Mouse (Mus musculus): Measurements from ENCODE around the gene Cpsf6. TPM values are rescaled to one million over a fixed set of nuclear protein-coding genes. Genes with fewer than 3 reads are reported as not detected.

Gene Cpsf6
- polyA plus RNA-seq, 1 experiment from 2014 or later = 97.9 TPM

GRCm38 (mm10) chr10:117316391-117316790 is 63.4 kb downstream of the Cpsf6 start:
- WGBS (ENCODE audit: insufficient replicate concordance) = 84% methylated on average over 11 of the region's 11 CpGs
- no peak overlapping the region for H3K27ac ChIP-seq (ENCODE audit: low read depth, low read length)
- H3K4me3 ChIP-seq (ENCODE audit: low read depth, low read length) = no peak overlapping the region
- no peak; the same call in 1 of the 2 replicates for ATAC-seq (replicated peaks; ENCODE audit: insufficient number of reproducible peaks, low FRiP score, low TSS enrichment)
- H3K36me3 ChIP-seq (ENCODE audit: control insufficient read depth, insufficient read depth, low read length) = no peaks in the 10 kb centered on the region
- H3K9me3 ChIP-seq (replicated peaks; ENCODE audit: control insufficient read depth, low read length) = no peaks in the 10 kb centered on the region
- no peaks in the 10 kb centered on the region for H3K4me1 ChIP-seq (ENCODE audit: control insufficient read depth, insufficient read depth, low read length)
- 0 out of 2 replicates have a peak, but pooled peaks cover 3% of the 10 kb centered on the region for H3K27me3 ChIP-seq (ENCODE audit: control insufficient read depth, insufficient read depth, low read length)
- no peak overlapping the region for H3K9ac ChIP-seq (ENCODE audit: low read depth, low read length)
- H3K4me2 ChIP-seq = no peak overlapping the region

GRCm38 (mm10) chr10:117313133-117313532 is 66.7 kb downstream of the Cpsf6 start:
- no peak for ATAC-seq (replicated peaks; ENCODE audit: insufficient number of reproducible peaks, low FRiP score, low TSS enrichment)
- H3K36me3 ChIP-seq (ENCODE audit: control insufficient read depth, insufficient read depth, low read length) = no peaks in the 10 kb centered on the region
- H3K4me2 ChIP-seq = no peak overlapping the region
- H3K9me3 ChIP-seq (replicated peaks; ENCODE audit: control insufficient read depth, low read length) = no peaks in the 10 kb centered on the region
- no peak overlapping the region for H3K4me3 ChIP-seq (ENCODE audit: low read depth, low read length)
- H3K4me1 ChIP-seq (ENCODE audit: control insufficient read depth, insufficient read depth, low read length) = no peaks in the 10 kb centered on the region
- H3K27me3 ChIP-seq (ENCODE audit: control insufficient read depth, insufficient read depth, low read length) = 0 out of 2 replicates have a peak, but pooled peaks cover 3% of the 10 kb centered on the region
- 83% methylated on average over 2 of the region's 2 CpGs for WGBS (ENCODE audit: insufficient replicate concordance)
- no peak overlapping the region for H3K27ac ChIP-seq (ENCODE audit: low read depth, low read length)
- no peak overlapping the region for H3K9ac ChIP-seq (ENCODE audit: low read depth, low read length)

- Histone ChIP-seq H3K27ac (ENCODE audit: low read depth, low read length) (no peak overlapping the region), H3K4me3 (ENCODE audit: low read depth, low read length) (no peak overlapping the region), H3K9me3 (replicated peaks; ENCODE audit: control insufficient read depth, low read length) (no peaks in the 10 kb centered on the region), H3K27me3 (ENCODE audit: control insufficient read depth, insufficient read depth, low read length) (0 out of 2 replicates have a peak, but pooled peaks cover 3% of the 10 kb centered on the region), H3K9ac (ENCODE audit: low read depth, low read length) (no peak overlapping the region), H3K4me2 (no peak overlapping the region), H3K36me3 (ENCODE audit: control insufficient read depth, insufficient read depth, low read length) (no peaks in the 10 kb centered on the region), H3K4me1 (ENCODE audit: control insufficient read depth, insufficient read depth, low read length) (no peaks in the 10 kb centered on the region)
- ATAC-seq (replicated peaks; ENCODE audit: insufficient number of reproducible peaks, low FRiP score, low TSS enrichment) = no peak
- 72% methylated on average over 8 of the region's 8 CpGs for WGBS (ENCODE audit: insufficient replicate concordance)
Observed at GRCm38 (mm10) chr10:117312168-117312567, 67.6 kb downstream of the Cpsf6 start.

- Histone ChIP-seq H3K4me3 (ENCODE audit: low read depth, low read length) (no peak overlapping the region), H3K27ac (ENCODE audit: low read depth, low read length) (no peak overlapping the region), H3K36me3 (ENCODE audit: control insufficient read depth, insufficient read depth, low read length) (no peaks in the 10 kb centered on the region), H3K27me3 (ENCODE audit: control insufficient read depth, insufficient read depth, low read length) (no peaks in the 10 kb centered on the region), H3K9ac (ENCODE audit: low read depth, low read length) (no peak overlapping the region), H3K4me2 (no peak overlapping the region), H3K9me3 (replicated peaks; ENCODE audit: control insufficient read depth, low read length) (no peaks in the 10 kb centered on the region), H3K4me1 (ENCODE audit: control insufficient read depth, insufficient read depth, low read length) (no peaks in the 10 kb centered on the region)
- no peak for ATAC-seq (replicated peaks; ENCODE audit: insufficient number of reproducible peaks, low FRiP score, low TSS enrichment)
- 80% methylated on average over 5 of the region's 5 CpGs for WGBS (ENCODE audit: insufficient replicate concordance)
Observed at GRCm38 (mm10) chr10:117304371-117304770, 75.4 kb downstream of the Cpsf6 start.

- Histone ChIP-seq H3K27me3 (ENCODE audit: control insufficient read depth, insufficient read depth, low read length) (no peaks in the 10 kb centered on the region; the same call in 1 of the 2 replicates), H3K9me3 (replicated peaks; ENCODE audit: control insufficient read depth, low read length) (no peaks in the 10 kb centered on the region), H3K4me1 (ENCODE audit: control insufficient read depth, insufficient read depth, low read length) (no peaks in the 10 kb centered on the region), H3K9ac (ENCODE audit: low read depth, low read length) (no peak overlapping the region), H3K36me3 (ENCODE audit: control insufficient read depth, insufficient read depth, low read length) (no peaks in the 10 kb centered on the region), H3K27ac (ENCODE audit: low read depth, low read length) (no peak overlapping the region), H3K4me3 (ENCODE audit: low read depth, low read length) (no peak overlapping the region), H3K4me2 (no peak overlapping the region)
- 85% methylated on average over 1 of the region's 1 CpGs for WGBS (ENCODE audit: insufficient replicate concordance)
- ATAC-seq (replicated peaks; ENCODE audit: insufficient number of reproducible peaks, low FRiP score, low TSS enrichment) = no peak
Observed at GRCm38 (mm10) chr10:117301688-117302087, 78.1 kb downstream of the Cpsf6 start.

GRCm38 (mm10) chr10:117299901-117300520 is 79.8 kb downstream of the Cpsf6 start:
- H3K27ac ChIP-seq (ENCODE audit: low read depth, low read length) = no peak overlapping the region
- no peak overlapping the region for H3K4me3 ChIP-seq (ENCODE audit: low read depth, low read length)
- H3K9me3 ChIP-seq (replicated peaks; ENCODE audit: control insufficient read depth, low read length) = no peaks in the 10 kb centered on the region
- no peak overlapping the region for H3K9ac ChIP-seq (ENCODE audit: low read depth, low read length)
- H3K4me1 ChIP-seq (ENCODE audit: control insufficient read depth, insufficient read depth, low read length) = no peaks in the 10 kb centered on the region
- no peak for ATAC-seq (replicated peaks; ENCODE audit: insufficient number of reproducible peaks, low FRiP score, low TSS enrichment)
- H3K27me3 ChIP-seq (ENCODE audit: control insufficient read depth, insufficient read depth, low read length) = no peaks in the 10 kb centered on the region; the same call in 1 of the 2 replicates
- no peaks in the 10 kb centered on the region for H3K36me3 ChIP-seq (ENCODE audit: control insufficient read depth, insufficient read depth, low read length)
- H3K4me2 ChIP-seq = no peak overlapping the region
- 66% methylated on average over 5 of the region's 5 CpGs for WGBS (ENCODE audit: insufficient replicate concordance)

- no peak for ATAC-seq (replicated peaks; ENCODE audit: insufficient number of reproducible peaks, low FRiP score, low TSS enrichment)
- no peak overlapping the region for H3K4me3 ChIP-seq (ENCODE audit: low read depth, low read length)
- no peak overlapping the region for H3K9ac ChIP-seq (ENCODE audit: low read depth, low read length)
- H3K4me1 ChIP-seq (ENCODE audit: control insufficient read depth, insufficient read depth, low read length) = no peaks in the 10 kb centered on the region
- no peaks in the 10 kb centered on the region; the same call in 1 of the 2 replicates for H3K27me3 ChIP-seq (ENCODE audit: control insufficient read depth, insufficient read depth, low read length)
- H3K4me2 ChIP-seq = no peak overlapping the region
- H3K9me3 ChIP-seq (replicated peaks; ENCODE audit: control insufficient read depth, low read length) = no peaks in the 10 kb centered on the region
- WGBS (ENCODE audit: insufficient replicate concordance) = 84% methylated on average over 4 of the region's 4 CpGs
- no peak overlapping the region for H3K27ac ChIP-seq (ENCODE audit: low read depth, low read length)
- H3K36me3 ChIP-seq (ENCODE audit: control insufficient read depth, insufficient read depth, low read length) = no peaks in the 10 kb centered on the region
Observed at GRCm38 (mm10) chr10:117299106-117299505, 80.7 kb downstream of the Cpsf6 start.

GRCm38 (mm10) chr10:117298336-117298735 is 81.5 kb downstream of the Cpsf6 start:
- Histone ChIP-seq H3K4me1 (ENCODE audit: control insufficient read depth, insufficient read depth, low read length) (no peaks in the 10 kb centered on the region), H3K9ac (ENCODE audit: low read depth, low read length) (no peak overlapping the region), H3K36me3 (ENCODE audit: control insufficient read depth, insufficient read depth, low read length) (no peaks in the 10 kb centered on the region), H3K4me3 (ENCODE audit: low read depth, low read length) (no peak overlapping the region), H3K4me2 (no peak overlapping the region), H3K27ac (ENCODE audit: low read depth, low read length) (no peak overlapping the region), H3K27me3 (ENCODE audit: control insufficient read depth, insufficient read depth, low read length) (no peaks in the 10 kb centered on the region; the same call in 1 of the 2 replicates), H3K9me3 (replicated peaks; ENCODE audit: control insufficient read depth, low read length) (no peaks in the 10 kb centered on the region)
- WGBS (ENCODE audit: insufficient replicate concordance) = 76% methylated on average over 6 of the region's 6 CpGs
- no peak for ATAC-seq (replicated peaks; ENCODE audit: insufficient number of reproducible peaks, low FRiP score, low TSS enrichment)

Measured in heart, embryonic 11.5 days (tissue).